Mouse (Mus musculus) kidney, adult 2 months (tissue): ENCODE data around the gene Ctdspl.
A peak's percentile ranks its signal among the peaks of the same experiment; 100 is the strongest.

Source experiments
- CTCF ChIP-seq: fragments of 200-500 bp; conservative IDR thresholded peaks from 2 replicates; pipeline ENCODE4 v1.5.1; 2011; ENCODE audit warnings: low read depth, mild to moderate bottlenecking, control low read depth, low read length, moderate library complexity, mixed read lengths; ENCODE audit not compliant: insufficient read depth, insufficient read length
- POLR2A ChIP-seq: fragments of 200-500 bp; IDR thresholded peaks from one replicate; pipeline ENCODE4 v1.6.1; 2011; ENCODE audit warnings: low read depth, low read length, control low read depth

DNA sequence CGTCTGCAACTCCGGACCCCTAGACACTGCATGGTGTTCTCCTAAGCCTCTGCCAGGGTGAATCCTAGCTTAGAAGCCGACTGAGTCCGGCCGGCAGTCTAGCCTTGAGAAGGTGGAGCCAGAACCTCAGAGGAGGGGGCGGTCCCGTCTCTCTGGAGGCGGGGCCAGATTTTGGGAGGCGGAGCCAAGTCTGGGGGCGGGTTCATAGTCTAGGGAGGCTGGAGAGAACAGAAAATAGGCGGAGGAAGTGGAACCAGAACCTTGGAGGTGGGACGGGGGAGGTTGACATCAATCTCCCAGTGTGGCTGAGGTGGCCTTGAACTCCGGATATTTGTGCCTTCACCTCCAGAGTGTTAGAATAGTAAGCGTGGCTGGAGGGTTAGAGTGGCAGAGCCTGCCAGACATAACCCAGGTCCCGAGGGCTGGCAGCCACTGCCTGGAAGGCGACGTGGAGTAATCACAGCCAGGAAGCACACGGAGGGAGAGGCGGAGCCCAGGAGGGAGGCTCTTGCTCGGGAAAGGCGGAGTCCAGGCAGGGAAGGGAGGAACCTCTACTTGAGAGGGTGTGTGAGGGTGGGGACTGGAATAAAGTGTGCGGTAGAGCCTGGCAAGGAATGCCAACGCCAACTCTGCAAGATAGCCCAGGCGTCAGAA lies 162.0 kb downstream of the Ctdspl start:
- TF ChIP-seq CTCF = no peak
- peak; percentile 3 for TF ChIP-seq POLR2A
